Mouse (Mus musculus) neural tube, embryonic 11.5 days (tissue): ENCODE data around the gene Gm10681. TPM values are rescaled to one million over a fixed set of nuclear protein-coding genes. Genes with fewer than 3 reads are reported as not detected.
"Not testable (repeated sequence)": the region's sequence is repeated elsewhere in the genome, so short reads cannot be mapped to it uniquely, and the experiment has no call there.

ENCODE experiments used
- ATAC-seq: fragments of 200-750 bp; cut with Nextera tagmentation; 2 replicates; pipeline ENCODE4 v1.8.0; 2017; ENCODE audit warnings: moderate number of reproducible peaks, mild to moderate bottlenecking, moderate TSS enrichment, moderate library complexity; ENCODE audit not compliant: insufficient read depth, low FRiP score, low TSS enrichment
- DNase-seq: peaks from one replicate; pipeline ENCODE4 v3.0.0-alpha.2; 2015; ENCODE audit warnings: low spot score
- H3K27ac ChIP-seq: fragments of 300-500 bp; sonication (generic); 2 replicates; pipeline ENCODE4 v1.5.1; 2014; ENCODE audit warnings: low read depth, mild to moderate bottlenecking, low read length
- H3K27me3 ChIP-seq: fragments of 300-500 bp; sonication (generic); 2 replicates; pipeline ENCODE4 v1.6.1; 2014; ENCODE audit warnings: mild to moderate bottlenecking, low read length, mixed read lengths; ENCODE audit not compliant: control insufficient read depth, insufficient read depth
- H3K36me3 ChIP-seq: fragments of 300-500 bp; sonication (generic); 2 replicates; pipeline ENCODE4 v1.6.1; 2014; ENCODE audit warnings: mild to moderate bottlenecking, low read length, moderate library complexity, mixed read lengths; ENCODE audit not compliant: control insufficient read depth, insufficient read depth
- H3K4me1 ChIP-seq: fragments of 300-500 bp; sonication (generic); 2 replicates; pipeline ENCODE4 v1.6.1; 2014; ENCODE audit warnings: low read length, mixed read lengths; ENCODE audit not compliant: control insufficient read depth, insufficient read depth
- H3K4me2 ChIP-seq: fragments of 300-500 bp; sonication (generic); 2 replicates; pipeline ENCODE4 v1.6.1; 2014; ENCODE audit warnings: low read depth, mild to moderate bottlenecking, moderate library complexity
- H3K4me3 ChIP-seq: fragments of 300-500 bp; sonication (generic); 2 replicates; pipeline ENCODE4 v1.5.1; 2014; ENCODE audit warnings: low read depth, low read length
- H3K9ac ChIP-seq: fragments of 300-500 bp; sonication (generic); 2 replicates; pipeline ENCODE4 v1.6.1; 2014; ENCODE audit warnings: mild to moderate bottlenecking, low read length
- H3K9me3 ChIP-seq: fragments of 300-500 bp; sonication (generic); 2 replicates; pipeline ENCODE4 v1.6.1; 2016; ENCODE audit warnings: low read length; ENCODE audit not compliant: control insufficient read depth
- WGBS: fragments of 180-500 bp; shearing (Covaris S2); extraction: QIAGEN DNeasy Blood & Tissue Kit; methylation state at CpG from one replicate; pipeline ENCODE4 v1.1.7; 2014; 5-methylcytosine and 5-hydroxymethylcytosine counted together
- polyA plus RNA-seq: library from polyadenylated mRNA; unstranded; fragments of >200 nt; fragmentation: Nextera tagmentation; extraction: Ambion mirVana; gene quantifications from 2 replicates; pipeline ENCODE4 v1.2.1, GENCODE M21; 2014

Gm10681 gene
- not detected in 2 replicates for polyA plus RNA-seq

DNA sequence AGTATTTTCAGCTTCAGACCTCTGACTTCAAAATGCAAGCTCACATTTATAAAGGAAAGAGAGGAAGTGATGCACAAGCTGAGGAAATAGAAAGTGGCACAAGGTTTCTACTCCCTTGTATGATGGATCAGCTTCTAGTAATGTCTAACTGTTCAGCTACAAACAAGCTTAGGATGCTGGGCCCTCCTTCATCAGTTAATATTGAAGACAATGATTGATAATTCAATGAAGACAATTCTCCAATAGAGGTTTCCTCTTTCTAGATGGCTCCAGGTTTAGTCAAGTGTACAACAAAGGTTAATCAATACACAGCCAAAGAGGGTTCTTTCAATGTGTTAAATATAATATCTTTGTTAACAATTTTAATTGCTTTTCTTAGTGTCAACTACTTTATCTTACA, at the start of gene Gm10681:
Gm10681 (minus strand) TSS at position 101 of the 400 bp plus-strand sequence.
- Histone ChIP-seq H3K27me3 (no peaks in the 10 kb centered on the region), H3K36me3 (no peaks in the 10 kb centered on the region), H3K4me1 (no peaks in the 10 kb centered on the region), H3K27ac (no peak within 1 kb of the TSS), H3K4me3 (no peak within 1 kb of the TSS), H3K9ac (no peak within 1 kb of the TSS), H3K9me3 (no peaks in the 10 kb centered on the region), H3K4me2 (no peak within 1 kb of the TSS)
- ATAC-seq (no peak), DNase-seq (no peak)

DNA sequence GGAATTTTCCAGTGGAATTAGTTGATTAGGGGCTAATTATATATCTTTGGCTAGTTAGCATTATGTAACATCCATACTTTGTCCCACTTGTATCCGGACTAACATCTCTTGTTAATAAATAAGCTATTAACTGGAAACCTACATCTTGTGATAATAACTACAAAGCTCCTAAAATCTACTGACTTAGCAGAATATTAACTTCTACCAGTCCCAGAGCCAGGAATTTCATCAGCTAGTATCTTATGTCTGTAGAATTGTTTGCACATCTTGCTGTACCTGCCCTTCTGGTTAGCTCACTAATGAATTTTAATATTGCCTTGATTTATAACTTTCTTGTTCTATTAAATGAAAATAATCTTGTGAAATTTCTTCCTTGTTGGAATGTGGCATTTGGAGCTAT, 46.5 kb upstream of the Gm10681 start:
- Histone ChIP-seq H3K4me3 (no peak overlapping the region), H3K4me2 (no peak overlapping the region), H3K27me3 (no peaks in the 10 kb centered on the region), H3K4me1 (no peaks in the 10 kb centered on the region), H3K27ac (no peak overlapping the region), H3K9ac (no peak overlapping the region), H3K9me3 (no peaks in the 10 kb centered on the region), H3K36me3 (no peaks in the 10 kb centered on the region)
- DNase-seq, result no peak
- 98% methylated on average over 1 of the region's 1 CpGs for WGBS
- ATAC-seq, result no peak

DNA sequence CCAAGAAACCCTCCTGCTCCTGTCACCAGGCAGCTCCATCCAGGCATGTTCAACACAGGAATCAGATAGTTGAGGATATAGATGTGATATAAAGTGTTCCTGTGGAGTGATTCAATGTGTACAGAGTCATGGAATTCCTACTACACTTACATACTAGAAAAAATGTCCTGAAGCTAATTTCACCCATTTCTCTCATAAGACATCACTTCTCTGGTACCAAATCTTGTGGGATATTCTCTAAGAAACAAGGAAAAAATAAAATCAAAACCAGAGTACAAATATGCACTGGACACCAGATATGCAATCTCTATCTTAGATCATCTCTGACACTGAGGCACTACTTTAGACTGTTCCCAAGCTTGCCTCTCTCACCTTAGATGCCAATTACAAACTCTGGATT, 41.5 kb upstream of the Gm10681 start, which contains the start of gene Hsd3b5:
Hsd3b5 (minus strand) TSS at position 101 of the 400 bp plus-strand sequence.
- no peak for DNase-seq
- ATAC-seq, result no peak

DNA sequence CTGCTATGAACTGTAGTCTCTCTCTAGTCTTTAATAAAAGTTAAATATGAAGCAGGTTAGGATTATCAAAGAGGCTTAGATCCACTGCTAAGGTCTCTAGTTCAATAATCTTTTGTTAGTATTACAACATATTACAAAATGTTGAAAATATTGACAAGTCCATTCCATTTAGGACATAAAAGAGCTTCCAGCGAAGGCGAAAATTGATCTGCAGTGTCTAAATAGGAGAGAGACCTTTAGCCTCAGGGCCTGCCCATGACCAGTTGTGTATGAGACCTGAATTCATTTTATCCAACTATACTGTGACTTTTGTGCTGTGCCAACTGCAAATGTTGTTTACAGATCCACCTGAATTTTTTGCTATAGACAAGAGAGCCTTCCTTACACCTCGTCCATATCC, 41.0 kb upstream of the Gm10681 start:
- Histone ChIP-seq H3K27me3 (no peaks in the 10 kb centered on the region), H3K4me3 (no peak overlapping the region), H3K4me2 (no peak overlapping the region), H3K36me3 (no peaks in the 10 kb centered on the region), H3K9ac (no peak overlapping the region), H3K9me3 (no peaks in the 10 kb centered on the region), H3K4me1 (no peaks in the 10 kb centered on the region), H3K27ac (no peak overlapping the region)
- 86% methylated on average over 3 of the region's 3 CpGs for WGBS
- DNase-seq, result no peak
- ATAC-seq, result no peak

More for the DNA sequence above, 41.5 kb upstream of the Gm10681 start, which contains the start of gene Hsd3b5:
- Histone ChIP-seq H3K36me3 (no peaks in the 10 kb centered on the region), H3K9ac (no peak within 1 kb of the TSS), H3K4me2 (no peak within 1 kb of the TSS), H3K9me3 (no peaks in the 10 kb centered on the region), H3K4me1 (no peaks in the 10 kb centered on the region), H3K27ac (no peak within 1 kb of the TSS), H3K4me3 (no peak within 1 kb of the TSS), H3K27me3 (no peaks in the 10 kb centered on the region)

DNA sequence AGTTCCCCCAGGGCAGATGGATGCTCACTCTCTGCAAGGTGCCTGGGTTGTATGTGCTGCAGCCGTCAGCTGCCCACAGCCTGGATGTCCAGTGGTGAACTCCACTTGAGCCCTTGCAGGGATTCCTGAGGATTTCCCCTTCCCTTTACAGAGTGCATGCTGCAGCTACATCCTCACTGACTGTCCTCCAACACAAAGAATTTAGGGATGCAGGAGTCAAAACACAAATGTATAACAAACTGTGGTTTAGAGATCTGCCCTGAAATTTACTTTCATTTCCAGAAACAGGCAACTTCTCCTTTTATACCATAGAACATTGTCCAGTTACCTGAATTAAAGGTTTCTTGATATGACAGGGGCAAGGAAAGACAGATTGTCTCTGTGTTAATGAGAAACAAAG, 28.2 kb upstream of the Gm10681 start:
- H3K27ac ChIP-seq, H3K9ac ChIP-seq, ATAC-seq, H3K27me3 ChIP-seq, H3K4me2 ChIP-seq, H3K9me3 ChIP-seq, DNase-seq, H3K4me3 ChIP-seq, H3K36me3 ChIP-seq, H3K4me1 ChIP-seq: not testable (repeated sequence)
- WGBS, result 80% methylated on average over 1 of the region's 1 CpGs

DNA sequence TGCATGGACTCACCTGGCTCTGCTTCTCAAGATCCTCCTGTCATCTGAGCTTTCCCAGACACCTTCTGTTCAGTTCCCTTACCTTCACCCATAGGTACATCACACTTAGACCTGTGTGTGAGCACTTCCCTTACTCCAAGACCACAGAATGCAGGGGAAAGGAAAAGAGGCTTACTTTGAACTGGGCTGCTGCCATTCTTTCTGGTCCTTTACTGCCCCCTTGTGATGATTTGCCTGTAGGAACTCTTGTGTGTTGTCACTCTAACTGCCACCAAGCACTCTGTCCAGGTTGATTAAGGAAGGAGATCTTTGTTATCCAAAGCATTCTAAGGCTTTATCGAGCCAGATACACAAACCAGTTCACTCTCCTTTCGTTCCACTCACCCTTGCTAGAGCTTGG, 27.6 kb upstream of the Gm10681 start:
- not testable (repeated sequence) for DNase-seq, ATAC-seq, H3K36me3 ChIP-seq, H3K4me2 ChIP-seq, H3K9ac ChIP-seq, H3K27ac ChIP-seq, H3K4me3 ChIP-seq, H3K9me3 ChIP-seq, H3K4me1 ChIP-seq, H3K27me3 ChIP-seq
- 24% methylated on average over 2 of the region's 2 CpGs for WGBS

DNA sequence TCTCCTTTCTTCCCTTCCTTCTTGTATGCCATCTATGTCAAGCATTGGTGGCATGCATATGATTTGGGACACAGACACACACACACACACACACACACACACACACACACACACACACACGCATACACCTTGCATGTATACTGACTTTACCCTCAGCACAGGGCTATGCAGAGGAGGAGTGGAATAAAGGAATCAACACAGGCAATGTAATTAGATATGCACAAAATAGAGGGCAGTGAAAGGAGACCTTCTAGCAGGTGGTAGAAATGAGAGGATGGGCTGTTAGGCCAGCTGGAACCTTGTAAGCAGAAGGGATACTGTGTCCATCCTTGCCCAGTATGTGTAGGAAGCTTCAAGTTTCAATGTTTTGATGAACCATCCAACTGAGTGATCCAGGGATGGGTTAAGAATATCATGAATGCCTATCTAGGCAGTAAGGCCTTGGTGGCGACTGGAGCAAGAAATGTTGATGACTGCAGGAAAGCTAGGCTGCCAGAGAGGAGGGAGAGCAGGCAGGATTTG, 25.9 kb upstream of the Gm10681 start:
- H3K4me1 ChIP-seq, H3K36me3 ChIP-seq, H3K27me3 ChIP-seq, H3K4me2 ChIP-seq, H3K9me3 ChIP-seq, H3K4me3 ChIP-seq, ATAC-seq, DNase-seq, H3K9ac ChIP-seq, H3K27ac ChIP-seq: not testable (repeated sequence)
- WGBS, result 76% methylated on average over 2 of the region's 2 CpGs

DNA sequence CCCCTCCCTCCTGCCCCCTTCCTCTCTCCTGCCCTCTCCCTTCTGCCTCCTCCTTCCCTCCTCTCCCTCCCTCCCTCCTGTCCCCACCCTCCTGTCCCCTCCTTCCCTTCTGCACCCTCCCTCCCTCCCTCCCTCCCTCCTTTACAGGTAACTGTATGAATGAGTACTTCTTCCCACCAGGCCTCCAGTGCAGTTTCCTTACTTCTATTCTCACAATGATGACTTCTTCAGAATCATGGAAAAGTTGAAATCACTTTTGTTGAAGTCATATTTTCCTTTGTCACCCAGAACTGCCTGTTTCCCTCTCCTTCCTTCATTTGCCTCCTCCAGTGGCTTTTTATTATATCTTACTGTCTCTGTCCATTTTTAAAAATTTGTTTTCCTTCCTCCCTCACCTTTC, 25.4 kb upstream of the Gm10681 start:
- no peaks in the 10 kb centered on the region for H3K9me3 ChIP-seq
- DNase-seq (no peak), ATAC-seq (no peak)

DNA sequence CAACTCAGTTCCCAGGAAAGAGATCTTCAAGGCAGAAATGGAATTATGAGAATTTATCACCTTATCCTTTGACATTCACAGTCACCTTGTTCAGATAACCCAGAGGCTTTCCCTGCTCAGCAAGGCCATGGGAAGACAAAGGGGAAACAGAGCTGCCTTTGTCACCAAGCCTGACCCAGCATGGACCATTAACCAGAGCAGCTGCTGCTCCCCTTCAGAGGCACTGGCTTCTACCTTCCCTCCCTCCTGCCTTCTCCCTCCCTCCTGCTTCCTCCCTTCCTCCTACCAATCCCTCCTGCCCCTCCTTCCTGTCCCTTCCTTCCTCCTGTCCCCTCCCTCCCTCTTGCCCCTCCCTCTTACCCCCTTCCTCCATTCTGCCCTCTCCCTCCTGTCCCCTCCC, 24.9 kb upstream of the Gm10681 start:
- H3K27ac ChIP-seq, H3K4me2 ChIP-seq, DNase-seq, H3K4me3 ChIP-seq, H3K9ac ChIP-seq, H3K4me1 ChIP-seq, ATAC-seq, H3K9me3 ChIP-seq, H3K27me3 ChIP-seq, H3K36me3 ChIP-seq: not testable (repeated sequence)

More for the DNA sequence above, 25.4 kb upstream of the Gm10681 start:
- no peak overlapping the region for H3K27ac ChIP-seq
- no peak overlapping the region for H3K9ac ChIP-seq
- H3K4me1 ChIP-seq, result no peaks in the 10 kb centered on the region
- H3K4me3 ChIP-seq, result no peak overlapping the region
- H3K27me3 ChIP-seq, result no peaks in the 10 kb centered on the region
- H3K4me2 ChIP-seq, result no peak overlapping the region
- H3K36me3 ChIP-seq, result no peaks in the 10 kb centered on the region
